Mouse (Mus musculus): ENCODE results near the gene Anks6. TPM values are rescaled to one million over a fixed set of nuclear protein-coding genes. Genes with fewer than 3 reads are reported as not detected.

Gene Anks6
- polyA plus RNA-seq, 1 experiment from 2014 or later, result 0.12 TPM

GRCm38 (mm10) chr4:47010400-47011231, 46.6 kb downstream of the Anks6 start:
- H3K9ac ChIP-seq (ENCODE audit: low read depth, low read length), result no peak overlapping the region
- H3K36me3 ChIP-seq (ENCODE audit: control insufficient read depth, insufficient read depth), result no peaks in the 10 kb centered on the region
- H3K27me3 ChIP-seq (ENCODE audit: control insufficient read depth, insufficient read depth, low read depth, low read length), result no peaks in the 10 kb centered on the region
- H3K9me3 ChIP-seq (replicated peaks; ENCODE audit: control insufficient read depth, low read length), result no peaks in the 10 kb centered on the region
- no peak for ATAC-seq (ENCODE audit: low read depth)
- 0 out of 2 replicates have a peak overlapping the region, but pooled peaks have one; percentile 11 for H3K4me3 ChIP-seq (ENCODE audit: low read depth, low read length)
- peak overlapping the region; percentile 21; the same call in 1 of the 2 replicates for H3K27ac ChIP-seq (ENCODE audit: low read length)
- no peaks in the 10 kb centered on the region; the same call in 1 of the 2 replicates for H3K4me1 ChIP-seq (ENCODE audit: control insufficient read depth, low read depth, low read length)
- 21% methylated on average over 12 of the region's 12 CpGs for WGBS (ENCODE audit: insufficient replicate concordance)
- peak overlapping the region; percentile 37 for H3K4me2 ChIP-seq (ENCODE audit: low read depth, low read length)

GRCm38 (mm10) chr4:47000626-47001395, 56.4 kb downstream of the Anks6 start:
- 32% methylated on average over 8 of the region's 8 CpGs for WGBS (ENCODE audit: insufficient replicate concordance)
- ATAC-seq (ENCODE audit: low read depth), result no peak
- no peaks in the 10 kb centered on the region for H3K36me3 ChIP-seq (ENCODE audit: control insufficient read depth, insufficient read depth)
- no peaks in the 10 kb centered on the region for H3K9me3 ChIP-seq (replicated peaks; ENCODE audit: control insufficient read depth, low read length)
- H3K4me1 ChIP-seq (ENCODE audit: control insufficient read depth, low read depth, low read length), result no peaks in the 10 kb centered on the region
- H3K4me3 ChIP-seq (ENCODE audit: low read depth, low read length), result no peak overlapping the region
- H3K27me3 ChIP-seq (ENCODE audit: control insufficient read depth, insufficient read depth, low read depth, low read length), result no peaks in the 10 kb centered on the region
- H3K4me2 ChIP-seq (ENCODE audit: low read depth, low read length), result no peak overlapping the region
- H3K9ac ChIP-seq (ENCODE audit: low read depth, low read length), result no peak overlapping the region
- no peak overlapping the region for H3K27ac ChIP-seq (ENCODE audit: low read length)

GRCm38 (mm10) chr4:46997969-46998368, 59.3 kb downstream of the Anks6 start:
- H3K27ac ChIP-seq (ENCODE audit: low read length), result no peak overlapping the region
- no peak overlapping the region for H3K9ac ChIP-seq (ENCODE audit: low read depth, low read length)
- no peaks in the 10 kb centered on the region for H3K9me3 ChIP-seq (replicated peaks; ENCODE audit: control insufficient read depth, low read length)
- no peak overlapping the region for H3K4me2 ChIP-seq (ENCODE audit: low read depth, low read length)
- peaks cover 9% of the 10 kb centered on the region; the same call in 1 of the 2 replicates for H3K27me3 ChIP-seq (ENCODE audit: control insufficient read depth, insufficient read depth, low read depth, low read length)
- H3K4me3 ChIP-seq (ENCODE audit: low read depth, low read length), result no peak overlapping the region
- no peak for ATAC-seq (ENCODE audit: low read depth)
- WGBS (ENCODE audit: insufficient replicate concordance), result 48% methylated on average over 2 of the region's 2 CpGs
- no peaks in the 10 kb centered on the region for H3K36me3 ChIP-seq (ENCODE audit: control insufficient read depth, insufficient read depth)
- H3K4me1 ChIP-seq (ENCODE audit: control insufficient read depth, low read depth, low read length), result no peaks in the 10 kb centered on the region

GRCm38 (mm10) chr4:46992827-46993473, 64.3 kb downstream of the Anks6 start:
- H3K27ac ChIP-seq (ENCODE audit: low read length), result no peak overlapping the region
- no peaks in the 10 kb centered on the region for H3K9me3 ChIP-seq (replicated peaks; ENCODE audit: control insufficient read depth, low read length)
- no peaks in the 10 kb centered on the region; the same call in 1 of the 2 replicates for H3K4me1 ChIP-seq (ENCODE audit: control insufficient read depth, low read depth, low read length)
- no peak overlapping the region for H3K9ac ChIP-seq (ENCODE audit: low read depth, low read length)
- no peak for ATAC-seq (ENCODE audit: low read depth)
- 8% methylated on average over 8 of the region's 8 CpGs for WGBS (ENCODE audit: insufficient replicate concordance)
- H3K27me3 ChIP-seq (ENCODE audit: control insufficient read depth, insufficient read depth, low read depth, low read length), result peaks cover 48% of the 10 kb centered on the region
- H3K4me2 ChIP-seq (ENCODE audit: low read depth, low read length), result no peak overlapping the region
- H3K36me3 ChIP-seq (ENCODE audit: control insufficient read depth, insufficient read depth), result no peaks in the 10 kb centered on the region
- H3K4me3 ChIP-seq (ENCODE audit: low read depth, low read length), result no peak overlapping the region

GRCm38 (mm10) chr4:46991959-46992316, 65.3 kb downstream of the Anks6 start:
- Histone ChIP-seq H3K27me3 (ENCODE audit: control insufficient read depth, insufficient read depth, low read depth, low read length) (peaks cover 48% of the 10 kb centered on the region), H3K4me1 (ENCODE audit: control insufficient read depth, low read depth, low read length) (no peaks in the 10 kb centered on the region; the same call in 1 of the 2 replicates), H3K36me3 (ENCODE audit: control insufficient read depth, insufficient read depth) (no peaks in the 10 kb centered on the region), H3K4me2 (ENCODE audit: low read depth, low read length) (peak overlapping the region; percentile 44), H3K4me3 (ENCODE audit: low read depth, low read length) (peak overlapping the region; percentile 40), H3K9ac (ENCODE audit: low read depth, low read length) (no peak overlapping the region), H3K9me3 (replicated peaks; ENCODE audit: control insufficient read depth, low read length) (no peaks in the 10 kb centered on the region), H3K27ac (ENCODE audit: low read length) (no peak overlapping the region)
- ATAC-seq (ENCODE audit: low read depth), result no peak
- WGBS (ENCODE audit: insufficient replicate concordance), result 1% methylated on average over 31 of the region's 31 CpGs

- 1% methylated on average over 111 of the region's 134 CpGs for WGBS (ENCODE audit: insufficient replicate concordance)
- no peaks in the 10 kb centered on the region; the same call in 1 of the 2 replicates for H3K4me1 ChIP-seq (ENCODE audit: control insufficient read depth, low read depth, low read length)
- ATAC-seq (ENCODE audit: low read depth), result no peak
Observed at GRCm38 (mm10) chr4:46991016-46991958, 65.9 kb downstream of the Anks6 start, which contains the start of gene Gabbr2. Gabbr2 (minus strand) TSS chr4:46991873.

GRCm38 (mm10) chr4:46990281-46991015, 66.8 kb downstream of the Anks6 start:
- H3K9me3 ChIP-seq (replicated peaks; ENCODE audit: control insufficient read depth, low read length), result no peaks in the 10 kb centered on the region
- H3K27ac ChIP-seq (ENCODE audit: low read length), result no peak overlapping the region
- peaks cover 48% of the 10 kb centered on the region for H3K27me3 ChIP-seq (ENCODE audit: control insufficient read depth, insufficient read depth, low read depth, low read length)
- H3K36me3 ChIP-seq (ENCODE audit: control insufficient read depth, insufficient read depth), result no peaks in the 10 kb centered on the region
- no peak overlapping the region for H3K9ac ChIP-seq (ENCODE audit: low read depth, low read length)
- WGBS (ENCODE audit: insufficient replicate concordance), result 4% methylated on average over 29 of the region's 29 CpGs
- no peak overlapping the region for H3K4me2 ChIP-seq (ENCODE audit: low read depth, low read length)
- ATAC-seq (ENCODE audit: low read depth), result no peak
- no peaks in the 10 kb centered on the region; the same call in 1 of the 2 replicates for H3K4me1 ChIP-seq (ENCODE audit: control insufficient read depth, low read depth, low read length)
- H3K4me3 ChIP-seq (ENCODE audit: low read depth, low read length), result no peak overlapping the region

More at GRCm38 (mm10) chr4:46991016-46991958, 65.9 kb downstream of the Anks6 start, which contains the start of gene Gabbr2:
- Histone ChIP-seq H3K4me3 (ENCODE audit: low read depth, low read length) (peak within 1 kb of the TSS; percentile 40), H3K27ac (ENCODE audit: low read length) (no peak within 1 kb of the TSS), H3K9ac (ENCODE audit: low read depth, low read length) (no peak within 1 kb of the TSS), H3K27me3 (ENCODE audit: control insufficient read depth, insufficient read depth, low read depth, low read length) (peaks cover 48% of the 10 kb centered on the region), H3K9me3 (replicated peaks; ENCODE audit: control insufficient read depth, low read length) (no peaks in the 10 kb centered on the region), H3K4me2 (ENCODE audit: low read depth, low read length) (peak within 1 kb of the TSS; percentile 44), H3K36me3 (ENCODE audit: control insufficient read depth, insufficient read depth) (no peaks in the 10 kb centered on the region)
